ENCODE assay signal across 17 mouse cellular contexts in genomic region chr13:48171309-48171953, GRCm38 (mm10).
A peak's percentile ranks its signal among the peaks of the same experiment; 100 is the strongest.
DNase-seq lines count a peak whose midpoint lies in the region; ATAC-seq and TF ChIP-seq lines count a peak whose summit lies in the region.
"Had no signal": no experiment of that assay in that cellular context is flagged by ENCODE, and none has a peak within 500 bp of the region (broad histone marks: within the 10 kb centered on the region; RNA-seq: fewer than 3 reads in every experiment).

No protein-coding gene starts in this region.

- peak overlapping the region; percentile 86 for H3K27ac ChIP-seq in hindbrain, embryonic 10.5 days
- no peak overlapping the region for H3K27ac ChIP-seq in hindbrain, postnatal 0 days
- H3K27ac ChIP-seq in forebrain, embryonic 12.5 days, result peak overlapping the region; percentile 88
- no peak overlapping the region for H3K27ac ChIP-seq in hindbrain, embryonic 16.5 days (ENCODE audit: low read depth, low read length)
- no peak overlapping the region for H3K27ac ChIP-seq in intestine, embryonic 15.5 days
- H3K27ac ChIP-seq: gastrocnemius, adult 2 months; heart, embryonic 10.5 days had no signal

- WGBS in hindbrain, embryonic 10.5 days, result 26% methylated on average over 16 of the region's 16 CpGs
- 19% methylated on average over 16 of the region's 16 CpGs for WGBS in hindbrain, postnatal 0 days
- WGBS in forebrain, embryonic 12.5 days, result 15% methylated on average over 16 of the region's 16 CpGs
- 21% methylated on average over 16 of the region's 16 CpGs for WGBS in hindbrain, embryonic 16.5 days
- 47% methylated on average over 16 of the region's 16 CpGs for WGBS in intestine, embryonic 15.5 days

- H3K36me3 ChIP-seq in hindbrain, embryonic 10.5 days, result no peaks in the 10 kb centered on the region
- H3K36me3 ChIP-seq in hindbrain, postnatal 0 days (ENCODE audit: insufficient read depth, low read length), result no peaks in the 10 kb centered on the region
- no peaks in the 10 kb centered on the region for H3K36me3 ChIP-seq in forebrain, embryonic 12.5 days (replicated peaks)
- no peaks in the 10 kb centered on the region for H3K36me3 ChIP-seq in hindbrain, embryonic 16.5 days (ENCODE audit: control insufficient read depth, insufficient read depth, low read length)
- H3K36me3 ChIP-seq in intestine, embryonic 15.5 days, result no peaks in the 10 kb centered on the region
- H3K36me3 ChIP-seq: G1E; heart, embryonic 10.5 days had no signal

- no peaks in the 10 kb centered on the region; the same call in 1 of the 2 replicates for H3K27me3 ChIP-seq in hindbrain, embryonic 10.5 days (ENCODE audit: insufficient read depth, poor library complexity, severe bottlenecking)
- no peaks in the 10 kb centered on the region for H3K27me3 ChIP-seq in hindbrain, postnatal 0 days (ENCODE audit: insufficient read depth, low read length)
- H3K27me3 ChIP-seq in forebrain, embryonic 12.5 days, result no peaks in the 10 kb centered on the region
- H3K27me3 ChIP-seq in hindbrain, embryonic 16.5 days (replicated peaks; ENCODE audit: control insufficient read depth, insufficient read depth, low read length), result no peaks in the 10 kb centered on the region
- no peaks in the 10 kb centered on the region for H3K27me3 ChIP-seq in intestine, embryonic 15.5 days (replicated peaks)

- no peak for TF ChIP-seq CTCF in hindbrain, postnatal 0 days (IDR thresholded peaks at IDR 0.05; ENCODE audit: low read depth)

- H3K4me2 ChIP-seq in hindbrain, postnatal 0 days (ENCODE audit: low read depth, low read length), result no peak overlapping the region; the same call in 1 of the 2 replicates
- H3K4me2 ChIP-seq in forebrain, embryonic 12.5 days, result peak overlapping the region; percentile 32
- peak overlapping the region; percentile 21; the same call in 1 of the 2 replicates for H3K4me2 ChIP-seq in hindbrain, embryonic 16.5 days (ENCODE audit: low read length)
- H3K4me2 ChIP-seq in intestine, embryonic 15.5 days (replicated peaks), result no peak overlapping the region

- H3K4me3 ChIP-seq in hindbrain, embryonic 10.5 days, result peak overlapping the region; percentile 27; the same call in 1 of the 2 replicates
- H3K4me3 ChIP-seq in hindbrain, postnatal 0 days (ENCODE audit: low read length), result no peak overlapping the region
- no peak overlapping the region for H3K4me3 ChIP-seq in forebrain, embryonic 12.5 days (replicated peaks)
- H3K4me3 ChIP-seq in hindbrain, embryonic 16.5 days (ENCODE audit: low read length), result no peak overlapping the region
- no peak overlapping the region for H3K4me3 ChIP-seq in intestine, embryonic 15.5 days (replicated peaks)
- H3K4me3 ChIP-seq: erythroblast, embryonic 14.5 days; gastrocnemius, adult 2 months; heart, embryonic 10.5 days had no signal

- DNase-seq in hindbrain, embryonic 10.5 days (ENCODE audit: low spot score), result peak; percentile 48
- no peak for DNase-seq in hindbrain, postnatal 0 days (ENCODE audit: low spot score)
- peak; percentile 27 for DNase-seq in Muller cell, postnatal 12 days (ENCODE audit: inconsistent ontology term)
- DNase-seq in heart, adult 8-10 months (ENCODE audit: low spot score), result no peak
- no peak for DNase-seq in urinary bladder, postnatal 4 days (ENCODE audit: low spot score in 2 of 2)
- DNase-seq: cerebellum, adult 9-10 months; gastrocnemius, adult 2 months; heart, postnatal 4 days; liver, postnatal 0 days; right cerebral cortex, postnatal 14 days; thymus, adult 2 months had no signal

- H3K4me1 ChIP-seq in hindbrain, embryonic 10.5 days (replicated peaks), result peaks cover 40% of the 10 kb centered on the region
- H3K4me1 ChIP-seq in hindbrain, postnatal 0 days (ENCODE audit: insufficient read depth, low read length), result peaks cover 8% of the 10 kb centered on the region; the same call in 1 of the 2 replicates
- peaks cover 37% of the 10 kb centered on the region for H3K4me1 ChIP-seq in forebrain, embryonic 12.5 days
- H3K4me1 ChIP-seq in hindbrain, embryonic 16.5 days (ENCODE audit: control insufficient read depth, insufficient read depth, low read depth, low read length), result peaks cover 5% of the 10 kb centered on the region
- H3K4me1 ChIP-seq in intestine, embryonic 15.5 days (replicated peaks), result no peaks in the 10 kb centered on the region

- no peak overlapping the region for H3K9ac ChIP-seq in hindbrain, postnatal 0 days (replicated peaks; ENCODE audit: low read length)
- H3K9ac ChIP-seq in forebrain, embryonic 12.5 days, result no peak overlapping the region
- peak overlapping the region; percentile 31; the same call in 1 of the 2 replicates for H3K9ac ChIP-seq in hindbrain, embryonic 16.5 days (ENCODE audit: low read depth, low read length)
- H3K9ac ChIP-seq in intestine, embryonic 15.5 days, result no peak overlapping the region
- H3K9ac ChIP-seq: liver, postnatal 0 days had no signal

- H3K9me3 ChIP-seq in hindbrain, embryonic 10.5 days, result no peaks in the 10 kb centered on the region
- H3K9me3 ChIP-seq in hindbrain, postnatal 0 days (ENCODE audit: low read length), result no peaks in the 10 kb centered on the region
- H3K9me3 ChIP-seq in forebrain, embryonic 12.5 days, result no peaks in the 10 kb centered on the region
- no peaks in the 10 kb centered on the region for H3K9me3 ChIP-seq in hindbrain, embryonic 16.5 days (ENCODE audit: control insufficient read depth, low read length)
- H3K9me3 ChIP-seq in intestine, embryonic 15.5 days, result no peaks in the 10 kb centered on the region
- H3K9me3 ChIP-seq: heart, embryonic 10.5 days had no signal

- no peak for ATAC-seq in hindbrain, postnatal 0 days
- ATAC-seq in forebrain, embryonic 12.5 days (ENCODE audit: low FRiP score), result peak; percentile 78; the same call in 1 of the 2 replicates
- ATAC-seq in hindbrain, embryonic 16.5 days, result peak; percentile 42; the same call in 1 of the 2 replicates
- ATAC-seq in intestine, embryonic 15.5 days, result no peak
- ATAC-seq: liver, postnatal 0 days had no signal

Comparison
In these comparisons a context has a peak if more than half of its experiments do, and no peak if none do; other contexts are left out.
1. DNase-seq: peak in hindbrain, embryonic 10.5 days (single experiment) and Muller cell, postnatal 12 days (single experiment); none in hindbrain, postnatal 0 days (single experiment), heart, adult 8-10 months (single experiment) and urinary bladder, postnatal 4 days (0 of 2).
2. H3K27ac ChIP-seq: peak in hindbrain, embryonic 10.5 days (single experiment) and forebrain, embryonic 12.5 days (single experiment); none in hindbrain, postnatal 0 days (single experiment), hindbrain, embryonic 16.5 days (single experiment) and intestine, embryonic 15.5 days (single experiment).
3. ATAC-seq: peak in forebrain, embryonic 12.5 days (single experiment) and hindbrain, embryonic 16.5 days (single experiment); none in hindbrain, postnatal 0 days (single experiment) and intestine, embryonic 15.5 days (single experiment).
4. H3K4me2 ChIP-seq: peak in forebrain, embryonic 12.5 days (single experiment) and hindbrain, embryonic 16.5 days (single experiment); none in hindbrain, postnatal 0 days (single experiment) and intestine, embryonic 15.5 days (single experiment).